In genomic region chr12:80945996-80946355, GRCm38 (mm10) we compare ENCODE assay signal across 7 mouse cellular contexts. TPM values are rescaled to one million over a fixed set of nuclear protein-coding genes. Genes with fewer than 3 reads are reported as not detected.
A peak's percentile ranks its signal among the peaks of the same experiment; 100 is the strongest.
DNase-seq lines count a peak whose midpoint lies in the region; ATAC-seq and TF ChIP-seq lines count a peak whose summit lies in the region.

No protein-coding gene starts in this region.

- TF ChIP-seq CTCF in kidney, adult 2 months (conservative IDR thresholded peaks at IDR 0.05; ENCODE audit: insufficient read depth, insufficient read length, low read depth, low read length) = no peak

- ATAC-seq in embryonic facial prominence, embryonic 12.5 days (ENCODE audit: insufficient number of reproducible peaks, insufficient read depth, low FRiP score, low TSS enrichment) = peak; percentile 95
- ATAC-seq in limb, embryonic 13.5 days (ENCODE audit: low FRiP score, low read depth) = peak; percentile 95
- ATAC-seq in midbrain, embryonic 16.5 days = peak; percentile 98

- H3K9me3 ChIP-seq in embryonic facial prominence, embryonic 12.5 days = no peaks in the 10 kb centered on the region
- H3K9me3 ChIP-seq in limb, embryonic 13.5 days = no peaks in the 10 kb centered on the region
- no peaks in the 10 kb centered on the region for H3K9me3 ChIP-seq in midbrain, embryonic 16.5 days (replicated peaks; ENCODE audit: control insufficient read depth, low read length, poor library complexity, severe bottlenecking)

- peak; percentile 22 for TF ChIP-seq POLR2A in kidney, adult 2 months (IDR thresholded peaks at IDR 0.05; ENCODE audit: low read depth, low read length)

- under 1% methylated on average over 47 of the region's 47 CpGs for WGBS in embryonic facial prominence, embryonic 12.5 days
- under 1% methylated on average over 45 of the region's 47 CpGs for WGBS in kidney, adult 2 months
- WGBS in limb, embryonic 13.5 days = 1% methylated on average over 38 of the region's 47 CpGs
- WGBS in midbrain, embryonic 16.5 days = 0% methylated on average over 45 of the region's 47 CpGs

- H3K4me1 ChIP-seq in embryonic facial prominence, embryonic 12.5 days = peaks cover 9% of the 10 kb centered on the region; the same call in 1 of the 2 replicates
- H3K4me1 ChIP-seq in kidney, adult 2 months (ENCODE audit: control insufficient read depth, insufficient read depth, low read length) = peaks cover 6% of the 10 kb centered on the region; the same call in 1 of the 2 replicates
- peaks cover 17% of the 10 kb centered on the region for H3K4me1 ChIP-seq in limb, embryonic 13.5 days
- H3K4me1 ChIP-seq in midbrain, embryonic 16.5 days (ENCODE audit: control insufficient read depth, insufficient read depth, low read length) = peaks cover 8% of the 10 kb centered on the region

- H3K36me3 ChIP-seq in embryonic facial prominence, embryonic 12.5 days = peaks cover 31% of the 10 kb centered on the region
- H3K36me3 ChIP-seq in kidney, adult 2 months (ENCODE audit: control insufficient read depth, insufficient read depth, low read length) = peaks cover 20% of the 10 kb centered on the region
- peaks cover 35% of the 10 kb centered on the region for H3K36me3 ChIP-seq in limb, embryonic 13.5 days
- peaks cover 22% of the 10 kb centered on the region for H3K36me3 ChIP-seq in midbrain, embryonic 16.5 days (ENCODE audit: control insufficient read depth, insufficient read depth, low read length)

- peak; percentile 97 for DNase-seq in adrenal gland, postnatal 25 days
- DNase-seq in heart, adult 18-20 months = peak; percentile 95 to 97
- peak; percentile 97 for DNase-seq in kidney, adult 2 months
- peak; percentile 94 to 97 for DNase-seq in spleen, postnatal 10 days (ENCODE audit: low spot score in 2 of 2)

- H3K9ac ChIP-seq in embryonic facial prominence, embryonic 12.5 days = peak overlapping the region; percentile 97
- peak overlapping the region; percentile 97 for H3K9ac ChIP-seq in limb, embryonic 13.5 days
- peak overlapping the region; percentile 95 for H3K9ac ChIP-seq in midbrain, embryonic 16.5 days (ENCODE audit: low read depth, low read length)

- H3K4me2 ChIP-seq in embryonic facial prominence, embryonic 12.5 days (replicated peaks) = peak overlapping the region; percentile 78
- peak overlapping the region; percentile 80 for H3K4me2 ChIP-seq in limb, embryonic 13.5 days (replicated peaks)
- H3K4me2 ChIP-seq in midbrain, embryonic 16.5 days (ENCODE audit: low read length) = peak overlapping the region; percentile 81

- peak overlapping the region; percentile 96 for H3K27ac ChIP-seq in embryonic facial prominence, embryonic 12.5 days
- H3K27ac ChIP-seq in kidney, adult 2 months (ENCODE audit: insufficient read depth, low read depth, low read length) = peak overlapping the region; percentile 95
- H3K27ac ChIP-seq in limb, embryonic 13.5 days = peak overlapping the region; percentile 97
- H3K27ac ChIP-seq in midbrain, embryonic 16.5 days (ENCODE audit: low read length) = peak overlapping the region; percentile 96

- H3K27me3 ChIP-seq in embryonic facial prominence, embryonic 12.5 days = no peaks in the 10 kb centered on the region
- H3K27me3 ChIP-seq in kidney, adult 2 months (replicated peaks; ENCODE audit: control insufficient read depth, insufficient read depth, low read length) = no peaks in the 10 kb centered on the region
- no peaks in the 10 kb centered on the region for H3K27me3 ChIP-seq in limb, embryonic 13.5 days
- no peaks in the 10 kb centered on the region for H3K27me3 ChIP-seq in midbrain, embryonic 16.5 days (ENCODE audit: control insufficient read depth, insufficient read depth, low read depth, low read length)

- peak overlapping the region; percentile 98 for H3K4me3 ChIP-seq in embryonic facial prominence, embryonic 12.5 days
- peak overlapping the region; percentile 88 for H3K4me3 ChIP-seq in kidney, adult 2 months (ENCODE audit: insufficient read depth, low read depth, low read length)
- H3K4me3 ChIP-seq in limb, embryonic 13.5 days = peak overlapping the region; percentile 91
- peak overlapping the region; percentile 91 for H3K4me3 ChIP-seq in midbrain, embryonic 16.5 days (ENCODE audit: low read depth, low read length)

RNA-seq across cellular contexts. Expression of gene Srsf5, which starts 0.7 kb away (rescaled TPM):
- total RNA-seq in adrenal gland, postnatal 25 days (2021) = 378 and 500 TPM in 2 replicates
- polyA plus RNA-seq in embryonic facial prominence, embryonic 12.5 days (2016; fragmentation: Nextera tagmentation; extraction: Ambion mirVana) = 595 and 694 TPM in 2 replicates
- total RNA-seq in heart, adult 18-20 months (2021) = 100 to 1,000 TPM in 1 of 2 experiments, 10 to 100 TPM in 1; 89.4 to 117 TPM
- polyA plus RNA-seq in kidney, adult 2 months (2012; rRNA removed) = 233 and 243 TPM in 2 replicates
- polyA plus RNA-seq in limb, embryonic 13.5 days (2015; fragmentation: Nextera tagmentation; extraction: Ambion mirVana) = 605 and 669 TPM in 2 replicates
- 426 and 452 TPM in 2 replicates for polyA plus RNA-seq in midbrain, embryonic 16.5 days (2015; fragmentation: Nextera tagmentation; extraction: Ambion mirVana)

RNA-seq across cellular contexts. Expression of gene Slc10a1, which starts 22.5 kb away (rescaled TPM):
- 6.0 TPM in 1 of 2 replicates, not detected in the other for total RNA-seq in adrenal gland, postnatal 25 days (2021)
- 0.82 and 0.93 TPM in 2 replicates for polyA plus RNA-seq in embryonic facial prominence, embryonic 12.5 days (2016; fragmentation: Nextera tagmentation; extraction: Ambion mirVana)
- not detected for total RNA-seq in heart, adult 18-20 months (2021)
- polyA plus RNA-seq in kidney, adult 2 months (2012; rRNA removed) = 0.38 and 0.79 TPM in 2 replicates
- 0.91 and 1.1 TPM in 2 replicates for polyA plus RNA-seq in limb, embryonic 13.5 days (2015; fragmentation: Nextera tagmentation; extraction: Ambion mirVana)
- polyA plus RNA-seq in midbrain, embryonic 16.5 days (2015; fragmentation: Nextera tagmentation; extraction: Ambion mirVana) = 0.45 and 0.56 TPM in 2 replicates

Comparison
In these comparisons a context has a peak if more than half of its experiments do, and no peak if none do; other contexts are left out.
1. Peak in every context shown above with its lines: DNase-seq, ATAC-seq, H3K4me3 ChIP-seq and H3K27ac ChIP-seq.